Mouse (Mus musculus) midbrain, embryonic 15.5 days (tissue): Measurements from ENCODE around the gene Ccnd2. TPM values are rescaled to one million over a fixed set of nuclear protein-coding genes. Genes with fewer than 3 reads are reported as not detected.

Experiments
- ATAC-seq: fragments of 200-750 bp; cut with Nextera tagmentation; replicated peaks from 2 replicates; pipeline ENCODE4 v1.8.0; 2017; ENCODE audit warnings: moderate TSS enrichment
- H3K27ac ChIP-seq: fragments of 300-500 bp; sonication (generic); 2 replicates; pipeline ENCODE4 v1.5.1; 2015; ENCODE audit warnings: mild to moderate bottlenecking, inconsistent platforms
- H3K27me3 ChIP-seq: fragments of 300-500 bp; sonication (generic); replicated peaks from 2 replicates; pipeline ENCODE4 v1.6.1; 2015; ENCODE audit warnings: inconsistent platforms
- H3K36me3 ChIP-seq: fragments of 300-500 bp; sonication (generic); replicated peaks from 2 replicates; pipeline ENCODE4 v1.6.1; 2015; ENCODE audit warnings: inconsistent platforms
- H3K4me1 ChIP-seq: fragments of 300-500 bp; sonication (generic); 2 replicates; pipeline ENCODE4 v1.6.1; 2015; ENCODE audit warnings: inconsistent platforms
- H3K4me2 ChIP-seq: fragments of 300-500 bp; sonication (generic); 2 replicates; pipeline ENCODE4 v1.6.1; 2015; ENCODE audit warnings: inconsistent platforms, mild to moderate bottlenecking, moderate library complexity
- H3K4me3 ChIP-seq: fragments of 300-500 bp; sonication (generic); 2 replicates; pipeline ENCODE4 v1.5.1; 2015; ENCODE audit warnings: mild to moderate bottlenecking, inconsistent platforms
- H3K9ac ChIP-seq: fragments of 300-500 bp; sonication (generic); 2 replicates; pipeline ENCODE4 v1.6.1; 2015; ENCODE audit warnings: mild to moderate bottlenecking, inconsistent platforms
- H3K9me3 ChIP-seq: fragments of 300-500 bp; sonication (generic); 2 replicates; pipeline ENCODE4 v1.6.1; 2016; ENCODE audit warnings: inconsistent platforms
- WGBS: fragments of 180-500 bp; shearing (Covaris S2); methylation state at CpG from one replicate; pipeline ENCODE4 v1.1.7; 2015; ENCODE audit warnings: mixed read lengths; 5-methylcytosine and 5-hydroxymethylcytosine counted together
- polyA plus RNA-seq: library from polyadenylated mRNA; unstranded; fragments of >200 nt; fragmentation: Nextera tagmentation; extraction: Ambion mirVana; gene quantifications from 2 replicates; pipeline ENCODE4 v1.2.1, GENCODE M21; 2015

The Ccnd2 gene
- 320 and 370 TPM in 2 replicates for polyA plus RNA-seq

GRCm38 (mm10) chr6:127152106-127152951, at the start of gene Ccnd2:
TSS of gene Ccnd2 (minus strand) at chr6:127152193.
- WGBS, result under 1% methylated on average over 39 of the region's 40 CpGs
- Histone ChIP-seq H3K27ac (peak within 1 kb of the TSS; percentile 52), H3K9me3 (no peaks in the 10 kb centered on the region), H3K4me2 (peak within 1 kb of the TSS; percentile 74), H3K36me3 (no peaks in the 10 kb centered on the region), H3K9ac (peak within 1 kb of the TSS; percentile 15), H3K27me3 (peaks cover 44% of the 10 kb centered on the region), H3K4me1 (peaks cover 73% of the 10 kb centered on the region), H3K4me3 (peak within 1 kb of the TSS; percentile 48)
- peak; percentile 41 for ATAC-seq

- WGBS, result 92% methylated on average over 2 of the region's 2 CpGs
- no peaks in the 10 kb centered on the region for H3K27me3 ChIP-seq
- no peak for ATAC-seq
Measured at GRCm38 (mm10) chr6:127196985-127197384, 45.0 kb upstream of the Ccnd2 start.

GRCm38 (mm10) chr6:127181296-127181695, 29.3 kb upstream of the Ccnd2 start:
- ATAC-seq, result no peak
- H3K4me3 ChIP-seq, result no peak overlapping the region
- H3K36me3 ChIP-seq, result no peaks in the 10 kb centered on the region
- no peaks in the 10 kb centered on the region for H3K9me3 ChIP-seq
- peaks cover 4% of the 10 kb centered on the region; the same call in 1 of the 2 replicates for H3K4me1 ChIP-seq
- WGBS, result 76% methylated on average over 12 of the region's 12 CpGs
- no peak overlapping the region for H3K27ac ChIP-seq
- H3K9ac ChIP-seq, result no peak overlapping the region
- no peak overlapping the region for H3K4me2 ChIP-seq
- no peaks in the 10 kb centered on the region for H3K27me3 ChIP-seq

More at GRCm38 (mm10) chr6:127196985-127197384, 45.0 kb upstream of the Ccnd2 start:
- Histone ChIP-seq H3K9ac (no peak overlapping the region), H3K9me3 (no peaks in the 10 kb centered on the region), H3K4me1 (no peaks in the 10 kb centered on the region), H3K27ac (no peak overlapping the region), H3K36me3 (no peaks in the 10 kb centered on the region), H3K4me3 (no peak overlapping the region), H3K4me2 (no peak overlapping the region)

DNA sequence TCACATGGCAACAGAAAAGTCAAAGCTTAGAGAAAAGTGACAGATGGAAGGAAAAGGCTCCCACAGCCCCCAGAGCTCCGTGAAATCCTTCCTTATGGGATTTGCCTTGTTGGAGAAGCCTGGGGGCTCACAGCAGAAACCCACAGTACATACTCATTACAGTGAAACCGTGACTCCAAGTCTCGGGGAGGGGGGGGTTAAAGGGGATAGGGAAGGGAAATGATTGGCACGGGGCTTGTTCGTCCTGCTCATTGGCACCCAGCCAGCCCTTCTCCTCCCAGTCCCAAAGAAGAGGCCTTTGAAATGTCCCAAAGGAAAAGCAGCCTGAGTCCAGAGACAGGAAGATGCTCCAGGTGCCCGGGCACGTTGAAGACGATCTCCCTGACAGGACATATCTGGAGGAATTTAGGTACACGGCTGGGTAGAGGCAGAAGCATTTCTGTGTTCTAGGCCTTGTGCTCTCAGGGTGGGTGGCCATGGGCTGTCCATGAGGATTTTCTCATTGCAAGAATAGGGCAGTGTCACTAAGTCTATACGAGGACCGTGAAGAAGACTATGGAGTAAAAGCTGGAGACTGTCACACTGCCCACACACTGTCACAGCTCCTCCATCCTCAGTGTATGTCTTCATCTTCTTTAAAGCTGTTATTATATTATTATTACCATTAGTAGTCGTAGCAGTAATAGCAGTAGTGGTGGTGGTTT, 27.2 kb upstream of the Ccnd2 start:
- H3K36me3 ChIP-seq, result no peaks in the 10 kb centered on the region
- peaks cover 4% of the 10 kb centered on the region; the same call in 1 of the 2 replicates for H3K4me1 ChIP-seq
- H3K9ac ChIP-seq, result no peak overlapping the region
- no peak overlapping the region for H3K4me2 ChIP-seq
- 27% methylated on average over 12 of the region's 12 CpGs for WGBS
- peak; percentile 80 for ATAC-seq
- H3K9me3 ChIP-seq, result no peaks in the 10 kb centered on the region
- H3K27ac ChIP-seq, result no peak overlapping the region
- no peak overlapping the region for H3K4me3 ChIP-seq
- no peaks in the 10 kb centered on the region for H3K27me3 ChIP-seq

DNA sequence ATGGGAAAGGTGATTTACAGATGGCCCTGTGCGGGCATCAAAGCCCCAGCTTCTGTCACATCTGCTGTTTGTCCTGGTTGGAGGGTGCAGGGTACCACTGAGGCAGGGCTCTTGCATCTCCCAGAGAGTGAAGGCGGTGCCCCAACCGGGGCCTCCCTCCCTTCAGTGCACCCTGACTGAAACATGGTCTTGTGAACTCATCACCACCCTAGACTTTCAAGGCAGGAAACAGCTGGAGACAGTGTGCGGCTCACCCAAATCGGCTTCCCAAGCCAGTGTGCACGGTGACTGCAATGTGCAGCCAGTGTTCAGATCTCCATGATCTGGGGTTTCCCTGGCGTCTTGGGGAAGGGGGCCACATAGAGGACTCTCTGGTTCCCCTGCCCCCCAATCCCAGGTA, 26.0 kb upstream of the Ccnd2 start:
- H3K4me3 ChIP-seq, result no peak overlapping the region

DNA sequence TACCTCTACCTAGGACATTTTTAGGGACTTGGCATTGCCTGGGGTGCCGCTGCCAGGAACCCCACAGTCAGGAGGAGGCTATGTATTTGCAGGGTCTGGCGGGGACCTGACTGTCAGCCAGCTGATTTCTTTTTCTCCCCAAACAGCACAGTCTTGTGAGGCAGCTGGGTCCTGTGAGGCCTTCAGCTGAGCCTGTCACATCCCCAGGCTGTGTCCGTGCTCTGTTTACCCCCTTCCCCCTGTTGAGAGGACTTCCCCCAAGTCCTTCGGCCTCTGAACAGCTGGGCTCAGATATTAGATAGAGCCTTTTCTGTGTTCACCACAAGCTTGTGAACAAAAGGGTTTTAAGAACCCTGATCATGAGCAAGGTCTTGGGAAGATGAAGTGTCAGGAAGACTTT, 25.4 kb upstream of the Ccnd2 start:
- no peak overlapping the region for H3K4me2 ChIP-seq
- WGBS, result 32% methylated on average over 4 of the region's 4 CpGs
- peaks cover 4% of the 10 kb centered on the region; the same call in 1 of the 2 replicates for H3K4me1 ChIP-seq
- H3K36me3 ChIP-seq, result no peaks in the 10 kb centered on the region
- H3K27me3 ChIP-seq, result no peaks in the 10 kb centered on the region
- no peaks in the 10 kb centered on the region for H3K9me3 ChIP-seq
- H3K4me3 ChIP-seq, result no peak overlapping the region
- H3K27ac ChIP-seq, result no peak overlapping the region
- ATAC-seq, result no peak
- no peak overlapping the region for H3K9ac ChIP-seq

More for the DNA sequence above, 26.0 kb upstream of the Ccnd2 start:
- Histone ChIP-seq H3K9ac (no peak overlapping the region), H3K36me3 (no peaks in the 10 kb centered on the region), H3K4me2 (no peak overlapping the region), H3K9me3 (no peaks in the 10 kb centered on the region), H3K27ac (no peak overlapping the region), H3K4me1 (peaks cover 4% of the 10 kb centered on the region; the same call in 1 of the 2 replicates), H3K27me3 (no peaks in the 10 kb centered on the region)
- 84% methylated on average over 7 of the region's 7 CpGs for WGBS
- ATAC-seq, result no peak

DNA sequence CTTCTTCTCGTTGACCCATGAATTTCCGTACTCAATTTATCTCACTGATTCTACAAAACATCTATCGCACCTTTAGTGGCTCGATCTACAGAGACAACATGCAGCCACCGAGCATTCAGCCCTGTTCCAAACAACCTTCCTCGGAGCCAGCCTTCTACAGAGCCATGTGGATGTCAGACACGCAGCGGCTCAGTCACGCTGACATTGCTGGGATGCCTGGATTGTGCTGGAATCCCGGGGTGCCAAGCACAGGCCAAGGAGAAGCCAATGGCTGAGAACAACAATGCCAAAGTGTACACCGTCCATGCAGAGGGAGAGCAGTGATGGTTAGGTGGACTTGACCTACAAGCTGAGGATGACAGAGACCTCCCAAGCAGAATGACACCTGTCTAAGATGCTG, 20.5 kb upstream of the Ccnd2 start:
- no peak for ATAC-seq
- H3K27ac ChIP-seq, result no peak overlapping the region
- H3K4me3 ChIP-seq, result no peak overlapping the region
- H3K9me3 ChIP-seq, result no peaks in the 10 kb centered on the region
- H3K4me2 ChIP-seq, result no peak overlapping the region
- H3K4me1 ChIP-seq, result no peaks in the 10 kb centered on the region
- no peak overlapping the region for H3K9ac ChIP-seq
- 90% methylated on average over 11 of the region's 11 CpGs for WGBS
- no peaks in the 10 kb centered on the region for H3K36me3 ChIP-seq
- H3K27me3 ChIP-seq, result no peaks in the 10 kb centered on the region

DNA sequence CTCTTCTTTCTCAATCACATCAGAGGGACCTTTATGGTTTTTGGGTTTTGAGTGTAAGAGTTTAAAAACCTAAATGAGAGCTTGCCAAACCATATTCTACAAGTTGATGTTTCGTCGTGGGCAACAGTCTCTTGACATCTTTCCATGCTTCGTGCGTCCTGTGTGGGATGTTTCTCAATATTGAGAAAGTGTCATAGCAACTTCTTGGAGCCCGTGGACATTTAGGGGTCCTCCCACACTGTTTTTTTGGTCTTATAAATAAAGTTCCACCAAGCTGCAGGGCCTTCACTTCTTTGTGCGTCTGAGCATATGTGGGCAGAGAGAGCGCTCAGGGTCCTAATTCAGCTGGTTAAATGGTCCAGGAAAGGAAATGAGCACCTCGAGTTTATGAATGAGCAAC, 18.7 kb upstream of the Ccnd2 start:
- Histone ChIP-seq H3K27ac (no peak overlapping the region), H3K27me3 (no peaks in the 10 kb centered on the region), H3K4me3 (no peak overlapping the region), H3K4me1 (no peaks in the 10 kb centered on the region), H3K4me2 (no peak overlapping the region), H3K9ac (no peak overlapping the region), H3K9me3 (no peaks in the 10 kb centered on the region), H3K36me3 (no peaks in the 10 kb centered on the region)
- 92% methylated on average over 8 of the region's 8 CpGs for WGBS
- no peak for ATAC-seq

- Histone ChIP-seq H3K4me3 (no peak overlapping the region), H3K36me3 (no peaks in the 10 kb centered on the region), H3K27me3 (0 out of 2 replicates have a peak, but pooled peaks cover 2% of the 10 kb centered on the region), H3K4me2 (no peak overlapping the region), H3K9me3 (no peaks in the 10 kb centered on the region), H3K4me1 (no peaks in the 10 kb centered on the region), H3K27ac (no peak overlapping the region), H3K9ac (no peak overlapping the region)
- no peak for ATAC-seq
- 80% methylated on average over 4 of the region's 4 CpGs for WGBS
Measured at GRCm38 (mm10) chr6:127165663-127166062, 13.7 kb upstream of the Ccnd2 start.

DNA sequence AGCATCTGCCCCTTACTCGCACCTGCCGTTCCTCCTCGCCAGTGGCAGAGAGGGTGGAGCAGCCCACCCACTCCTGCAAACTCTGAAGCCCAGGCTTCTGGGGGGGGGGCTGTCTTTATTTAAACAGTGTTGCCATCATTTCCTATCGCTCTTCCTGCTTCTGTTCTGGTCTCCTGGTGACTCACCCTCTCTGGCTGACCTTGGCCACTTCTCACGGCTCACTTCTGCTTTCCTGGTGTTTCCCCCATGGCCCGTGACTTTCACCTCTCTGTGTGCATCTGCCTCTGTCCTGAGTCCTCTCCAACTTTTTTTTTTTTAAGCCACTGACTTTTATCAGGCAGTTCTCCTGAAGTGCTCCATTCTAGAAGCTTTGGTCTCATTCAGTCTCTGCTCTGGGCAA, 10.8 kb upstream of the Ccnd2 start:
- no peak overlapping the region for H3K9ac ChIP-seq
- H3K9me3 ChIP-seq, result no peaks in the 10 kb centered on the region
- peaks cover 3% of the 10 kb centered on the region; the same call in 1 of the 2 replicates for H3K27me3 ChIP-seq
- 65% methylated on average over 6 of the region's 6 CpGs for WGBS
- no peak overlapping the region for H3K4me2 ChIP-seq
- no peak overlapping the region for H3K4me3 ChIP-seq
- no peak for ATAC-seq
- no peaks in the 10 kb centered on the region for H3K36me3 ChIP-seq
- H3K4me1 ChIP-seq, result no peaks in the 10 kb centered on the region
- H3K27ac ChIP-seq, result no peak overlapping the region

- ATAC-seq, result no peak
- WGBS, result 46% methylated on average over 1 of the region's 1 CpGs
- Histone ChIP-seq H3K9ac (no peak overlapping the region), H3K4me2 (no peak overlapping the region), H3K27ac (no peak overlapping the region), H3K36me3 (no peaks in the 10 kb centered on the region), H3K4me3 (no peak overlapping the region), H3K9me3 (no peaks in the 10 kb centered on the region), H3K4me1 (peaks cover 33% of the 10 kb centered on the region), H3K27me3 (peaks cover 38% of the 10 kb centered on the region)
Measured at GRCm38 (mm10) chr6:127157321-127157720, 5.3 kb upstream of the Ccnd2 start.

DNA sequence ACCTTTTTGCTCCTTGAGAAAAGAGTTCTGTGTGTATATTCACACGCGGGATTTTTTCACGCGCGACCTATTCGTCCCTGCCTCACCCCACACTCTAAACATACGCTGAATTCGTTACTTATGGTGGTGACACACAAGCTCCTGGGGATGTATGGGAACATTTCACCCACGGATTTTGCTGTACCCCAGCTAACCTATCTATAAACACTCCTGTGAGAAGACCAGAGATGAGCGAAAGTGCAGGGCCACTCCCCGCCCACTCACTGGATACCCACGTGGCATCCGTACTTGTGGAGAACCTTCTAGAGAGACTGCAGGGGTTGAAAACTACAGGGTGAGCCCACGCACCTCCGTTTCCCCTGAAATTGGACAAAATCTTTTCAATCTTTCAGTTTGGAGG, 3.5 kb upstream of the Ccnd2 start:
- peak overlapping the region; percentile 74 for H3K4me2 ChIP-seq
- no peak for ATAC-seq
- peak overlapping the region; percentile 31 for H3K4me3 ChIP-seq
- H3K27ac ChIP-seq, result no peak overlapping the region
- peaks cover 51% of the 10 kb centered on the region for H3K4me1 ChIP-seq
- under 1% methylated on average over 15 of the region's 15 CpGs for WGBS
- H3K27me3 ChIP-seq, result peaks cover 42% of the 10 kb centered on the region
- no peaks in the 10 kb centered on the region for H3K9me3 ChIP-seq
- H3K9ac ChIP-seq, result no peak overlapping the region
- no peaks in the 10 kb centered on the region for H3K36me3 ChIP-seq
